Mouse (Mus musculus) spleen, postnatal 36 days (tissue): ENCODE data around the gene Kmt2b.

Experiments
- DNase-seq, 2 experiments: peaks; one replicate each; pipeline ENCODE4 v3.0.0; 2022; ENCODE audit warnings: low spot score in 2 of 2, mixed read lengths in 1 of 2

The Kmt2b gene

DNA sequence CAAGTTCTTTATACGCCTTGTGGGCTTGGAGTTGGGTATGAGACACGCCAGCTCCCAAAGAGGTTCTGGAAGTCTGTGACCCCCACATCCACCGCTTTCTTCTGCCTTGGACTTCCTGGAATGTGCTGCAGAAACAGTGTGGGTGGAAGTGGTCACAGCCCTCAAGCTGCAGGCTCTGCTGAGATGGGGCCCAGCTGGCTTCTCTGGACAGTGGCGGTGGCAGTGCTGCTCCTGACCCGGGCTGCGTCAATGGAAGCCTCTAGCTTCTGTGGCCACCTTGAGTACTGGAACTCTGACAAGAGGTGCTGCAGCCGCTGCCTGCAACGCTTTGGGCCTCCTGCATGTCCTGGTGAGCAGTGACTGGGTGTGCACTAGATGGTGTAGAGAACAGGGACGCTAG, 22.5 kb downstream of the Kmt2b start:
- no peak for DNase-seq

DNA sequence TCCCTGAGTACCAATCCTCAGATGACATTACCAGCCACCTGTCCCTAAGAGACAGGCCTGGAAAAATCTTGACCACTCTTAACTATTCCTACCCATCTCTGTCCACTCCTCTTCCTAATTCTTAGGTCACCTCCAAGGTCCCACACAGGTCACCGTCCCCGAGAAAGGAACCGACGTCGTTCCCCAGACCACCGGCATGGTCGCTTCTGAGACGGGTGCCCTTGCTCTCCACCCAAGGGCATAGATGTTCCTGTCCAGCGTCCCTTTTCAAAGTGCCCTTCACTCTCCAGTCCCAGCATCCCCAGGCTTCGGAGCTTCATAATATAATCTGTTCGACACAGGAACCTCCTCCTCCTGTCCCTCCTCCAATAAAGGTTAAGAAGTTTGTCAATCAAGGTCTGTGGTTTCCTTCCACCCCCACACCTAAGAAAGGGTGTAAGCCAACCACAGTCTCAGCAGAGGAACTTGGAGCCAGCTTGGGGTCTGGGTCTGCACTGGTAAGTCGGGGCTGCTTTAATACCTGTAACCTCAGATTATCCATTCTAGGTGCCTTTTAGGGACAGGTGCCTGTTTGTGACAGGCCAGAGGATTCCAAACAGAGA, 23.5 kb downstream of the Kmt2b start, which contains the start of gene Igflr1:
TSS of gene Igflr1 (plus strand) at position 458 of the 602 bp plus-strand sequence.
- no peak for DNase-seq

DNA sequence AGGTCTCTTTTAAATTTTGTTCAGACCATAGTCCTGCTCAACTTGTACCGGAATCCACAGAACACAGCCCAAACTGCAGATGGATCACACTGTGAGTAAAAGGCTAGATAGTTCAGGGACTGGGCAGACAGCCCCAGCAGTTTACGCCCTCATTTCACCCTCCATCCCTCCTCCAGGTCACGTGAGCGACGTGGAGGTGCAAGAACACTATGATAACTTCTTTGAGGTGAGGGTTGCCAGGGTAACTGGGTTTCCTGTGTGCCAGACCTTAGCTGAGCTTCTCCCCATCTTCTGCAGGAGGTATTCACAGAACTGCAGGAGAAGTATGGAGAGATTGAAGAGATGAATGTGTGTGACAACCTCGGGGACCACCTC, 24.6 kb downstream of the Kmt2b start:
- DNase-seq = peak; percentile 48 to 58

DNA sequence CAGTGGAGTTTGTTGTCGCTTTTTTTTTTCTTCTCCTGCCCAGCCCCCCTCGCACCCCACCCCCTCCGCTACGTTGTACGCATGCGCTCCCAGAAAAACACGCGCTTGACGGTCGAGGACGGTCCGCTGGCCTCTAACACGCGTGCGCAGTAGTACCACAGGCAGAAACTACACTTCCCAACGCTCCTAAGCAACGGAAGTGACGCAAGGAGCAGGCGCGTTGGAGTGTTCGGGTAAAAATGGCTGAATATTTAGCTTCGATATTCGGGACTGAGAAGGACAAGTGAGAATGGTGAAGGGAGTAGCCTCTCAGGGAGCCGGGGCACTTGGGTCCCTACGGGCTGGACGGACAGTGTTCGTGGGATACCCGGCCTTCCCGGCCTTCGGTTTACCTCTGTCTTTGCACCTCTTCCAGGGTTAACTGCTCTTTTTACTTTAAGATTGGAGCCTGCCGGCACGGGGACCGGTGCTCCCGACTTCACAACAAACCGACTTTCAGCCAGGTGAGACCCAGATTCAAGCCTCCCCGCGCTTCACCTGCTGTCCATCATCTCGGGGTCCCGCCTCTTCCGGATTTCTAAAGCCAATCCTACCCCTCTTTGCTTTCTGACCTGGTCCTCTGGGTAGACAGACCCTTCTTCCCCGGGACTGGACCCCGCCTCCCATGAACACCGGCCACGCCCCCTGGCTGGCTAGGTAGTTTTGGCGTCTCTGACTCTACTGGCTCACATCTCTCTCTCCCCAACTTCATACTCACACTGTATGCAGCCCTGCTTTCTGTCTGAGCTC, 25.2 kb downstream of the Kmt2b start, which contains the start of the genes U2af1l4, Gm49396 and Psenen:
TSS of gene U2af1l4 (plus strand) at position 185 of the 789 bp plus-strand sequence.
TSS of gene Gm49396 (plus strand) at position 228 of the 789 bp plus-strand sequence.
TSS of gene Psenen (minus strand) at position 511 of the 789 bp plus-strand sequence.
- DNase-seq = peak; percentile 96 to 98

DNA sequence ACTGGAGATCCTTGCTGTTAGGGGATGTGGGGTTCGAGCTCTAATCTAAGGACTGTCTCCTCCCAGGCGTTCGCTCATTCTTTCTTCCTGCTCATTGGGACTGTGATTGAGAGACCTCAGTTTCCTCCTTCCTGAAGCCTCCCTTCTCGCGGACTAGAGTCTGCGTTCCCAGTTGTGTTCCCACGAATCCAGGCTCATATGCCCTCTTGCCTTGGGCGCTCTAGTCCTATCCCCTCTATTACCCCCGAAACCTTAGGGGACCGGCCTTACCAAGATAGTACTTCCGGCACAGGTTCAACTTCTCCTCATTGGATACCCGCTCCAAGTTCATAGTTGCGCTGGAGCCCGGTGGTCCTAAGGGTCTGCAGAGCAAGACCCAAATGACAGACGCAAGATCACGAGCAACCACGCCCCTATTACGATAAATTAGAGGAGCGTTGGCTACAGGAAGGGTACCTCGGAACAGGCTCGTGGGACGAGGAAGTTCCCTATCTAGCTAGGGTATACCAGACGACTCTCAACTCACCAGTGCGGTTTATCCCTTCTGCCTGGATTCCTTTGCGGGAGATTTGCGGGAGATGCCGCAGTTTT, 25.9 kb downstream of the Kmt2b start:
- peak in 1 of 2 experiments; percentile 32 for DNase-seq

DNA sequence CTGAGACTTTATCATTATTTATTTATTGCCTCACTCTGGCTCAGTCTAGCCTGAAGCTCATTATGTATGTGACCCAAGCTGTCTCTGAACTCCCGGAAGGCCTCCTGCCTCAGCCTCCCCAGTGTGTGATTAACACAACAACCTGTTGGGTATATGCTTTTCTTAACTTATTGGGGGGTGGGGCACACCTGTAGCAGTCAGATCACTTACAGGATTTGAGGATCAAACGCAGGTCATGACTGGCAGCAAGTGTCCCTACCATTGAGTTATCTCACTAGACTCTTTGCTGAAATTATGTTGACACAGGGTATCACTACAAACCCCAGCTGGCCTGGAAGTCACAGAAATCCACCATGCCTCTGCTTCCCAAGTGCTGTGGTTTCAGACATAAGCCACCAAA, 28.2 kb downstream of the Kmt2b start:
- no peak for DNase-seq

DNA sequence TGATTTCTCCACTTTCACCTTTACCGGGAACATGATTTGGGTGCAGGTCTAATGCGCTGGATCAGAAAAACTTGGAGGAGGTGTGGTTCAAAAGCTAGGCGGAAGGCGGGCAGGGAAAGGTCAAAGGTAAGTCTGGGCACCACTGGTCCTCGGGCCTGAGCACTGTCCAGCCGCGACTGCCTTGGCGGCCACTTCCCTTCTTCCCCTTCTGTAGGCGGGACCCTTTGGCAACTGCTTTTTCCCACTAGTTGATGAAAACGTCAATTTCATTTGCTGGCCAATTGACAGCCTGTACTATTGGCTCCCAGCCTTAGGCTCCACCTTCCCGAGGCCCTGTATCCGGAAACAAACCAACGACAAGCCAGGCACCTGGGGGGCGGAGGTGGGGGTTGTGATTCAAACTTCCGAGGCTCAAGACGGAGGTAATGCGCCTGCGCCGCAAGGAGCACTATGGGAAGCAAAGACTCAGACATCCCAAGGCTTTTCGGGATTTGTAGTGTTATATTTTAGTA, 29.0 kb downstream of the Kmt2b start, which contains the start of gene Lin37:
TSS of gene Lin37 (minus strand) at position 396 of the 512 bp plus-strand sequence.
- DNase-seq = peak; percentile 97 to 98

DNA sequence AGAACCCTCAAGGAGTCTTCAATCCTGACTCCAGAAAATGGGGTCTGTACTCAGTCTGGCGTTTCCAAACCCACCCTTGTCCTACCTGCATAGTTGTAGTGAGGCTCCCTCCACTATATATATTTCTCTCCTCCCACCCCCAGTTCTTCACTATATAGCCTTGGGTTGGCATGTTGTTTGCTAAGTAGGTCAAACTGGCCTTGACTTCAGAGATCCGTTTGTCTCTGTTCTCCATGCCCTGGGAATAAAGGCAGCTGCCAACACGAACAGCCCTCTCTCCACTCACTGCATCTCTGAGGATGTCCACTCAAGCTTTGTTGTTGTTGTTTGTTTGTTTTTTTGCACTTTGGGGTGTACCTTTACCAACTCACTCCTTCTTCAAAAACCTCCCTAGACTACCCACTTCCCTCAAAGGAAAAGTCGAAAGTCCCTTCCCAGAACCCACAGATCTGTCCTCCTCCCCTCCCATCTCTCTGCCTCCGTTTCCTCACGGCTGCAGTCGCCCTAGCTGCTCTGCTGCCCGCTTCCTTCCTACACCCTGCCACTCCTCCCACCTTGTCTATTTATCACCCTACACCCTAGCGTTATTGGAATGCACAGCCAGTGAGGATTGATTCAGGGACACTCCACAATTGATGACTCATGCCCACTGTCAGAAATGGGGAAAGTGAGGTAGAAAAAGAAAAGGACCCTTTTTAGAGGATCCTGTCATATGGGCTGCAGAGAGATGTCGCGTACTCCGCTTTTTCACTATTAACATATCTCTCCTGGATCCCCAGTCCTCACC, 29.7 kb downstream of the Kmt2b start:
- DNase-seq = no peak

DNA sequence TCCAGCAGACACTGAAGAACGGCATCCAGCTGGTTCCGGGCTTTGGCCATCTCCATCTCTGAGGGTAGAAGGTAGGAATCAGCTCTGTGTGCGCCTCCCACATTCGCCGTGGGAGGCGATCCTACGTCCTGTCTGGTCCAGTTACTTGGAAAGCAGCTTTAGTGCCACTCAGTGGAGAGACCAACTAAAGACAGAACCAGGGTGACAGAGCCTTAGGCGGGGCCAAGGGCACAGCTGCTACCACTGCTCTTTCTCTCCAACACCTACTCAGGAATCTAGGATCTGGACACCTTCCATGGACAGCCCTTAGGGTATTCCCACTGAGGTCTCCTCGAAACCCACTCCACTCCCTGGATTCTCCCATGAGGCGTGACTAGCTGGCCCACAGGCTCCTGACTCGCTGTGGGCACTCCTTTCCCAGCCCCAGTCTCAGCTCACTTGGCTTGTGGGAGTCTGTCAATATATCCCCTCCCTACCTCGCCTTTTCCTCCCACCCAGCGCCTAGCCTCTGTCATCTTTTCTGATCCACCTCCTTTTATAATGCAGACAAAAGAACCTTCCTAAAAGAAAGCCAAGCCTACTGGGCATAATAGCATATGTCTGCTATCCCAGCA, 30.5 kb downstream of the Kmt2b start:
- DNase-seq = no peak

DNA sequence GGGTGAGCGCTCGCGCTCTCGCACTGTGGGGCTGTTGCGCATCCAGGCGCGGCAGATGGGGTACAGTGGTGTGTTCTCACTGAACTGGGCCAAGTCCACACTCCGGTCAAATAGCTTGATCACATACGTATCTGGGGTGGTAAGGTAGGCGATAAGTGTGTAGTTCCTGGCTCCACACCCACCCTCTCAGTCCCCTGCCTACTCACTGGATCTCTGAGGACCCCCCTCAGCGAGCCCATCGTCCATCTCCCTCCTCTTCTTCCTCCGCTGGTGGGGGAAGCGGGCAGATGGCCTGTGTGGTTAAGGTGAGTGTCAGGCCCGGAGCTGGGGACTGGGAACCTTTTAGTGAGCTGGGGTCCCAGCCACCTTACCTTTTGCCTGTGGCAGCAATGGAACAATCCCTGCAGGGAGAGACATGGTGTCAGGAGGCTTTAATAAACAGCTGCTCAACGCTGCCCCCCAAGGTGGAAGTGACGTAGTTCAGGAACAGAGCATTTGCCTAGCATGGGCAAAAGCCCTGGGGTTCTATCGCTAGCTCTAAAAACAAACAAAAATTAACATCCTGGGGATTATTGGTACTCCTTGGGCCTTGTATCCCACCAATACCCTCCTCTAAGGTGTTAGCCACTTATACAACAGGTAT, 31.5 kb downstream of the Kmt2b start:
- no peak for DNase-seq

DNA sequence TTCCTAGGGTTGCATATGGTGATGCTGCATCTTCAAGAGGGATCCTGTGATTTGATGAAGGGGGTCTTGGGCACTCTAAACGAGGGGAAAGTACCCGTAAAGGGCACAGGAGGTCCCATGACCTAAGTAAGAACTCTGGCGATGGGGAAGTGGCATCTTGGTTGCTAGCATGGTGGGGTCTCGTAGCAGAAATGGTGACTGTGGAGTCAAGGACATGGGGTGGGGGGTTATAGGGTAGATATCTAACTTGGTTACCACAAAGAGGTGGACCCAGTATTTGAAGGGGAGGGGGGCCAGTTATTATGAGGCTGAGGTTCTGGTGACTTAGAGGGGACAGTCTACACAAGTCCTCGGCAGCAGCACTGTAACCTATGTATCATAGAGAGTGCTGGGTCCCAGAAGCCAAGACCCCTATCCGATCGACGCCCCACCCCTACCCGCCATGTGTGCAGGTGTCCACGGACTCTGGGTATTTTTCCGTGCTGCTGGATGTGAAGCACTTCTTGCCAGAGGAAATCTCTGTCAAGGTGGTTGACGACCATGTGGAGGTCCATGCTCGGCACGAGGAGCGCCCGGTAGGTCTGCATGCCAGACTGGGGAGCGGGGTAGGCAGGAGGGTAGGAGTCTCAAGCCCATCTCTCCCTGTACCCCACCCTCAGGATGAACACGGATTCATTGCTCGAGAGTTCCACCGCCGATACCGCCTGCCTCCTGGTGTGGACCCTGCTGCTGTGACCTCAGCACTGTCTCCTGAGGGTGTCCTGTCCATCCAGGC, 34.5 kb downstream of the Kmt2b start:
- no peak for DNase-seq

DNA sequence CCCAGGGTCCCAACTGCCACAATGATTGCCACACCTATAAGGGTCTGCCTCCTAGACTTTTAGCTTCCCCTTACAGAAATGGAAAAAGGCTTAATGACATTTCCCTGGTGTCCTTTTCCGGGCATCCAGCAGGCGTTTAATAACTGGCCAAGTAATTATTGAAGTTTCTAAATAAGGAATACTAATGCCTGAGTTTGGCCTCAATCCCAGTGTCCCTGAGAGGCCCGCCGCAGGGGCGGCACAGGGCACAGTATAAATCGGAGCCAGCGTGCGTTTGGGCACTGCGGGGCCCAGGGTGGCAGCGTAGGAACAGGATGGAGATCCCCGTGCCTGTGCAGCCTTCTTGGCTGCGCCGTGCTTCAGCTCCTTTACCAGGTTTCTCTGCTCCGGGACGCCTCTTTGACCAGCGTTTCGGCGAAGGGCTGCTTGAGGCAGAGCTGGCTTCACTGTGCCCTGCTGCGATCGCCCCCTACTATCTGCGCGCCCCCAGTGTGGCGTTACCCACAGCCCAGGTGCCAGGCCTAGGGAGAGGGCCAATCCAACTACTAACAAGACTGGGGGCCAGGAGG, 35.4 kb downstream of the Kmt2b start:
- DNase-seq = no peak

DNA sequence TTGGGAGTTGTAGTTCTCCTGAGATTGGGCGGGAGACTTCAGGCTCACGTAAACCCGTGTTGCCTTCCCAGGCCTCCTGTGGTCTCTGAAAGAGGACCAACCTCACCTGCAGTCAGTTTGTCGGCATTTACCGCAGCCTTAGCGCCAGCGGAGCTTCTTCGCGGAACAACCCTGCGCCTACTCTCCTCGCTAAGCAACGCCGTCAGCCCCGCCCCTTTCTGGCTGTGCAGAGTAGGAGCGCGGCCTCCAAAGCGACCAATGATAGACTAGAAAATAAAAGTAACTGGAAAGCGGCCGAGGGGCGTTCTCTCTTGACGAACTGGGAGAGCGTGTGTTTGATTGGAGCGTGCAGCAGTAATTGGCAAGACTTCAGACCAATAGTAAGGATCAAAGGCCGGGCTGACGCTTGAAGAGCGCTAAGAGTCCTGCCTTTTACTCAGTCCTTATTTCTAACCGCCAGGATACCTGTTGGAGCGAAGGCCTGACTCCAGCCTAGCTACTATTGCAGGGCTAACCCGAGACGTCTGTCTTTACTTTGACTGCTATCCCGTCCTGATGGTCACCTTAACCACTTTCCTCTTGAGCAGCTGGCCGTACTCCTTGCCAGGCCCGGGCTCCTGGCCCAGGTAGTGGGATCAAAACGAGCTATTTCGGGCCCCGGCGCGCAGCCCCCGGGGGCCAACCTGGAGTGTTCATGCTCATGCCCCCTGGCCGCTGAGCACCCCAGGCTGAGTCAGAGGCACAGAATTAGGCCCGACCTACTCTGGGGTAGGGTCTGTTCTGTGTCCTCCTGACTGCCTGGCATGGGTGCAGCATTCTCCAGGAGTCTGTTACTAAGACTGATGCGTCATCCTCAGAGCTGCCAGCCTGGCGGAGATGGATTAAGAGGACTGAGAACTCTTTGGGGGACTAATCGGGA, 36.2 kb downstream of the Kmt2b start, which contains the start of the genes Hspb6 and Proser3:
TSS of gene Hspb6 (plus strand) at position 77 of the 919 bp plus-strand sequence.
TSS of gene Proser3 (minus strand) at position 198 of the 919 bp plus-strand sequence.
- DNase-seq = peak; percentile 95 to 98

DNA sequence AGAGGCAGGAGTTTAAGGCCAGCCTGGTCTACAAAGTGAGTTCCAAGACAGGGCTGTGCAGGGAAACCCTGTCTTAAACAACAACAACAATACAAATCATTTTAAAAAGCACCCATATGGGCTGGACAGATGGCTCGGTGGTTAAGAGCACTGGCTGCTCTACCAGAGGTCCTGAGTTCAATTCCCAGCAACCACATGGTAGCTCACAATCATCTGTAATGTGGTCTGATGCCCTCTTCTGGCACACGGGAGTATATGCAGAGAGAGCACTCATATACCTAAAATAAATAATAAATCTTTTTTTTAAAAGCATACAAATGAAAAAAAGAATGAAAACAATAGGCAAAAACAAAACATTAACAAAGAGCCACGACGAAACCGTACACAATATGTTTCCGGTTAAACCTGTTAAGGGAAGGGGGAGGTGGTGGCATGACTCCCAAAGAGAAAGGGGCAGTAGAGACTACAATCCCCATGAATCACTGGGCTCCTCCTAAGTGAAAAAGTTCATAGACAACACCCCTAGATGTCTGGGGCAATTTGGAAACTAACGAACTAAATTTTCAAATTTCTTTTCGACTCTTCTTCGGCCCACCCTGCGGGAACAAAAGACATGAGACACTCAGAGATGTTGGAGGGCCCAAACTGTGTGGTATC, 37.0 kb downstream of the Kmt2b start:
- peak; percentile 65 to 71 for DNase-seq

DNA sequence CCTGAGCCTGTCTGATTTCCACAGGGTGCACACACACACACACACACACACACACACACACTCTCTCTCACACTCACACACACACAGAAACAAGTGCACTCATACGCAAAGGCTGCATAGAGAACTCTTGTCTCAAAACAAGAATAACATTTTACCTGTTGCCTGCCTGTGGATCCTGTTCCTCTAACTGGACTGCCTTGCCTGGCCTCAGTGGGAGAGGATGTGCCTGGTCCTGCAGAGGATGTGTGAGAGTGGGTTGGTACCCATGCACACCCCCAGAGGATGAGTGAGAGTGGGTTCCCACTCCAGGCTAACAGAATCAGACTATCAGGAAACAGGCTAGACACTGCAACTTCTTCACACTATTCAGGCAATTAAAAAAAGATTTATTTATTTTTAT, 37.9 kb downstream of the Kmt2b start:
- DNase-seq = no peak

DNA sequence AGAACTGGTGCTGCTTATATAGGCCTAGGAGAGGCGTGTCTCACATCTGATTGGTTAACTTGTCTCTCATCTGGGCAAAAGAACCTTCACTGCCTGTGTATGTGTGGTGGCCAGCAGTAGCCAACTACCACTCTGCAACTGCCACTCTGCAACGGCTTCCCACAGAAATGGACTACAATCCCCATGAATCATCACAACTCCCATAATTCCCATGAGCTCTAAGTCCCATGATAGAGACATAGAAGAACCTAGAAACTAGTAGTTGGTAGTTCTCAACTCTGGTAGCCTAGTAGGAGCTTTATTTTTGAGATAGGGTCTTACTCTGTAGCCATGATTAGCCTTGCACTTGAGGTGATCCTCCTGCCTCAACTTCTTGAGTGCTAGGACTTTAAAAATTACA, 38.6 kb downstream of the Kmt2b start:
- DNase-seq = no peak

DNA sequence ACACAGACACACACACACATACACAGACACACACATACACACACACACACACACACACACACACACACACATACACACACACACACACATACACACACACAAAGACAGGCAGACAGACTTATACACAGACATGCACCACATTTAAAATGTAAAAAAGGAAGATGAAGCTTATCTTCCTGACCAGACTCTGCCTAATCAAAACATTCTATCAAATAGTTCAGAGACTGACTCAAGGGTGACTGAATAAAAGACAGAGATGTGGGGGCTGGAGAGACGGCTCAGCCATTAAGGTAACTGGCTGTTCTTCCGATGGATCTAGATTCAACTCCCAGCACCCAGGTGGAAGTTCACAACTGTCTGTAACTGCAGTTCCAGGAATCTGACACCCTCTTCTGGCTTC, 44.2 kb downstream of the Kmt2b start:
- DNase-seq = no peak

DNA sequence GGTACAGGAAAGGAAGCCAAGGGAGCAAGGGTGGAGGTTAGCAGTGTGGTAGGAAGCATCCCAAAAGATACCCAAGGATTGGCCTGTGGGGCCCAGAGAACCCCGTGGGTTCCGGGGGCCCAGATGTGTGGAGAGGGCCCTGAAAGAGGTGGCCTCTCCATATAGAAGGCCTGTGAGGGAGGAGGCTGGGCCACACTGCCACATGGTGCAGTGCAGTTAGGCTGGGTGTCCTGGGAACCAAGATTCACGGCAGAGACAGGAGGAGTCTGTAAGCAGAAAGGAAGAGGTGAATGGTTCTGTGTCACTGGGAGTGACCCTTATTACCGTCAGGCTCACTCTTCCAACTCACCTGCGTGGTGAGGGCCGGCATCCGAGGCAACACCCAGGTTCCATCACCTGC, 48.0 kb downstream of the Kmt2b start:
- DNase-seq = no peak
